Mouse (Mus musculus) heart, postnatal 4 days (tissue): Measurements from ENCODE around the gene Grik3. TPM values are rescaled to one million over a fixed set of nuclear protein-coding genes. Genes with fewer than 3 reads are reported as not detected.

Experiments used
- DNase-seq: peaks from one replicate; pipeline ENCODE4 v3.0.0; 2021
- total RNA-seq, 2 experiments: library from RNA; stranded (reverse); gene quantifications; 2 replicates each; pipeline ENCODE4 v1.2.3; 2021

The Grik3 gene
- under 1 TPM; 0.31 to 0.36 TPM for total RNA-seq

DNA sequence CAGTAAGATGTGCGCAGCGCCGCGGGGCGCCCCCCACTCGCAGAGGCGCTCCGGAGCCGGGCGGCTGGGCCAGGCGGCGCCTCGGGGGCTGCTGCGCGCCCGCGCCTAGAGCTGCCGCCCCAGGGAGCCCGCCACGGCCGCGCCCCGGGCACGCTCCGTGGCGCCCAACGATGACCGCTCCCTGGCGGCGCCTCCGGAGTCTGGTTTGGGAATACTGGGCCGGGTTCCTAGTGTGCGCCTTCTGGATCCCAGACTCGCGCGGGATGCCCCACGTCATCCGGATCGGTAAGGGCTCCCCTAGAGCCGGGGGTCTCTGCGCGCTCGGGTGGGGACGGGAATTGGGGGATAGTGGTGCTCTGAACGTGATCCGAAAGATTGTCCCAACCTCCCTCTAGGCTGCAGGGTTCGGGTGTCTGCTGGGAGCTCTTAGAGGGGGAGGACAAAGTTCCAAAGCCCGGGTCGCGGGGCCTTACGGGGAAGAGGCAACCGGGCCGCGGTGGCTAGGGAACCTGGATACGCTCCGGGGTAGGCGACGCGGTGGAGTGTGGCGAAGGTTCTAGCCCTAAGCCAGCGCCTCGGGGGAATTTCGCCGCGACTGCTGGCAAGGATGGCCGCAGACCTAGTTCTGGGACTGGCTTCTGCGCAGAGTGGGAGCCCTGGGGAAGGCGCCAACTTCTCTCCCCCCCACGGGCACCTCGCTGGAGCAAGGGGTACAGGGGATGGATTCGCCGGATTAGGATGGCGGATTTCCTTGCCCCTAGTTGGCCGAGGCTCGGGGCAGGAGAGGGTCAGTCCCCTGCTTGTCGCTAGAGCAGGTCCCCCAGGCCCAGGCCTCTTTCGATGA, at the start of gene Grik3:
Gene Grik3, plus strand, starts transcription at position 40 of the 844 bp plus-strand sequence.
- no peak for DNase-seq

- DNase-seq: no peak
Observed at GRCm38 (mm10) chr4:125441821-125442220, 48.7 kb upstream of the Grik3 start.

GRCm38 (mm10) chr4:125444366-125444765, 46.1 kb upstream of the Grik3 start:
- no peak for DNase-seq

GRCm38 (mm10) chr4:125450602-125451321, 39.7 kb upstream of the Grik3 start:
- DNase-seq: no peak

DNA sequence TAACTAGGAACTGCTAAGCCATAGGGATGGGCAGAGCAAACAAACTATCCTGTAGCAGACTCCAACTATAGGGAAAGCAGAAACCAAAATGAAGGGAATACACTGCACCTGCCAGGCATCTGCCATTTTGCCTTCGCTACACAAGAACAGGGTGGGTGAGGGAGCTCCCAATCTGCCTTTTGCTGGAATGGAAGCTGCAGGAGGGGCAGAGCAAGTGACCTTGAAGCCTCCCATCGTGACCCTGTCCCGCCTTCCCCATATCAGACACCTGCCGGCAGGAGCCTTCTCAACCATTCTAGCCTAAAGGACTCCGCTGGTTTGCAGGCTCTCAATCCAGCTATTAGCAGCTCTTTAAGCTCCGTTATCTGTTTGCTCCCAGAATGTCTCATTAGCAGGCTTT, 38.7 kb upstream of the Grik3 start:
- DNase-seq: no peak

DNA sequence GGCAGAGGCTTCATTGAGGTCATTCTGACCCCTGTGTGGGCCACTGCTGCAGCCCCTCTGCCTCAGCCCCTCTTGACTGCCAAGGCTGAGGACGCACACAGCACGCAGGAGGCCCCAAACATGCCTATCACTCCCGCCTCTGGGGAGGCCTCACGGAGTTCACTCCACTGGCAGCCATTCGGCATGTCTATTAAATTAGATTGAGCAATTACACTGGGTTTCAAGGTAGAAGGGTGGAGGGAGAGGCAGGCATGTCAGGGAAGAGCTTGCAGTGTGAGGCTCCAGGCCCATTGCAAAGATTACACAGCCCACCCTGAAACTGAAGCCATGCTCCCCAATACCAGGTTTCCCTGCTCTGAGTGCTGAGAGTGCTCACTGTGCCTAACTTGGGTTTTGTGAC, 34.0 kb upstream of the Grik3 start:
- DNase-seq: no peak

DNA sequence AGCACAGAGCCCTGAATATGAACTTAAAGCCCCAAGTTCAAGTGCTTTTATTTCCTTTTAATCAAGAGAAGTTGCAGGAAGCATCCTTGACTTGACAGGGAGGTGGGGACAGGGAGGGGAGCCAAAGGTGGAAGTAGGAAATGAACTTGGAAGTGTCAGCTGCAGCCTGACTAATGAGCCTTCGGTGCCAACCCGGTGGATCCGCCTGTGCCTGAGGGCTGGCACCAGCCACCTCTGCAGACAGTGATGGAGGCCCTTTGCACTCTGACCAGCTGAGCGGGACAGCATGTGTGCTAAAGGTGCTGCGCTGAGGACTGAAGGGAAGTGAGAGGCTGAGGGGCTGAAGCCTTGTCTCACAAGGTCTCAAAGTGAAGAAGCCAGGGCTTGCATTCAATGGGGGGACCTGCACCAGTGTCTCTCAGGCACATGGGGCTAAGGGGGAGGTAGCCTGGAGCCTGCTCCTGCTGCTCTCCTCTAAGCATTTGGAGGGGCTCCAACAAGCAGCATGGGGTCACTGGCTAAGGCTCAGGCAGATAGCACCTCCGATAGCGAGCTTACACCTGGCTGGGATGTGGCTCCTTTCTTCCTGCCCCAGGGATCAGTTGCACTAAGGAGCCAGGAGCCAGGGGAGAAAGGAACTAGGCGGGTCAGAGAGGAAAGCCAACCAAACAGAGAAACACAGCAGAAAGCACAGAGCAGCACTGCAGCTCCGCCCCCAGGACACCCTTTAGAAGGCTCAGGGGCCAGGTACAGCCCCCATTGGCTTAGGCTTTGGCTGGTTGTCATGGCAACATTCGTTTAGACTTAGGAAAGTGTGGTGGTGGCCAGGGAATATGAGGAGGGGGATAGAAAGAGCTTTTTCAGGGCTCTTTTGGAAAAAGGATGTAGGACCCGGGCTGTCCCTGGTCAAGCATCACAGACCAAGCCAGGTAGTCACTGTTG, 33.1 kb upstream of the Grik3 start:
- no peak for DNase-seq

GRCm38 (mm10) chr4:125459791-125460190, 30.7 kb upstream of the Grik3 start:
- DNase-seq: no peak

GRCm38 (mm10) chr4:125469711-125470372, 20.7 kb upstream of the Grik3 start:
- no peak for DNase-seq

- no peak for DNase-seq
Observed at GRCm38 (mm10) chr4:125474903-125475302, 15.6 kb upstream of the Grik3 start.

- DNase-seq: no peak
Observed at GRCm38 (mm10) chr4:125478071-125478470, 12.4 kb upstream of the Grik3 start.

- no peak for DNase-seq
Observed at GRCm38 (mm10) chr4:125481256-125481655, 9.2 kb upstream of the Grik3 start.

- no peak for DNase-seq
Observed at GRCm38 (mm10) chr4:125484131-125484530, 6.4 kb upstream of the Grik3 start.

- no peak for DNase-seq
Observed at GRCm38 (mm10) chr4:125485416-125486239, 4.9 kb upstream of the Grik3 start.

- DNase-seq: peak; percentile 30
Observed at GRCm38 (mm10) chr4:125486616-125487015, 3.9 kb upstream of the Grik3 start.

- no peak for DNase-seq
Observed at GRCm38 (mm10) chr4:125487031-125487430, 3.5 kb upstream of the Grik3 start.

GRCm38 (mm10) chr4:125488796-125489637, 1.5 kb upstream of the Grik3 start:
- DNase-seq: no peak

DNA sequence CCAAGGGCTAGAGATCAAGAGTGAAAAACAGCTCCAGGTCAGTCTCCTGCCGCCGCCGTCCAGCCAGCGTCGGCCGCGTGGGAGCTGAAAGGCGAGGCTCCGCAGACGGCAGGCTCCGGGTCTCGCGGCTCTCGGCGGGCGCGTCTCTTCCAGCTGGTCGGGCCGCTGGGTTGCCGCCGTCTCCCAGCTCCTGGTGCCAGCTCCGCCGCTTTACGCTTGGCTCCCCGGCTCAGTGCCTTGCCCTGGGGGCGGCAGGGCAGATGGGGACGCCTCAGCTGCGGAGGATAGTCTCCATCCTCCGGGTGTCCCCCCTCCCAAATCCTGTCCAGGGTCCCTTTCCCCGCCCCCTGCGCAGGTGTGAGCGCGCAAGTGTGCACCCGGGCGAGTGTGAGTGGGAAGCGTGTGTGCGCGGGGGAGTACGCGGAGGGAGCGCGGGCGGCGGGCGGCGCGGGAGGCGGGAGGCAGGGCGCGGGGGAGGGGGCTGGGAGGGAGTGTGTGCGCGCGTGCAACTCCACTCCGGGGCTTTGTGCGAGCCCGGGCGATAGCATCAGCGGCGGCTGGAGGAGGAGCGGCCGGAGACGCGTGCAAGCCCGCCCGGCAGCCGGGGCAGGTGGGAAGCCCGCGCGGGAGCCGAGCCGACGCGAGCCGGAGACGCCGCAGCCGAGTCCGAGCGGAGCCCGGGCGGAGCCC, 454 bp upstream of the Grik3 start:
- DNase-seq: peak; percentile 14

- DNase-seq: no peak
Observed at GRCm38 (mm10) chr4:125491505-125492121, 1.1 kb downstream of the Grik3 start.
